Mouse (Mus musculus) spleen, postnatal 36 days (tissue): Measurements from ENCODE around the gene Tmprss7.
A peak's percentile ranks its signal among the peaks of the same experiment; 100 is the strongest.

ENCODE experiments used
- DNase-seq, 2 experiments: peaks; one replicate each; pipeline ENCODE4 v3.0.0; 2022; ENCODE audit warnings: low spot score in 2 of 2, mixed read lengths in 1 of 2

Gene Tmprss7

GRCm38 (mm10) chr16:45693558-45693957, at the start of gene Tmprss7:
Gene Tmprss7 (minus strand): TSS chr16:45693658.
- no peak for DNase-seq

- DNase-seq = peak; percentile 92 to 95
These were observed 49.4 kb upstream of the Tmprss7 start, which contains the start of gene Abhd10 for GRCm38 (mm10) chr16:45742615-45743476. Gene Abhd10 (minus strand): TSS chr16:45742955.

- DNase-seq = no peak
These were observed 44.4 kb upstream of the Tmprss7 start for GRCm38 (mm10) chr16:45737880-45738279.

- no peak for DNase-seq
These were observed 43.3 kb upstream of the Tmprss7 start for GRCm38 (mm10) chr16:45736724-45737123.

- DNase-seq = no peak
These were observed 35.7 kb upstream of the Tmprss7 start for GRCm38 (mm10) chr16:45729163-45729562.

- DNase-seq = no peak
These were observed 31.3 kb upstream of the Tmprss7 start for GRCm38 (mm10) chr16:45724742-45725102.

GRCm38 (mm10) chr16:45724061-45724741, 30.7 kb upstream of the Tmprss7 start, which contains the start of gene Tagln3:
Gene Tagln3 (minus strand): TSS chr16:45724608.
- no peak for DNase-seq

GRCm38 (mm10) chr16:45723172-45723901, 29.9 kb upstream of the Tmprss7 start:
- no peak for DNase-seq

GRCm38 (mm10) chr16:45722460-45722951, 29.0 kb upstream of the Tmprss7 start:
- DNase-seq = no peak

GRCm38 (mm10) chr16:45720022-45720630, 26.7 kb upstream of the Tmprss7 start:
- DNase-seq = no peak

GRCm38 (mm10) chr16:45718296-45718695, 24.8 kb upstream of the Tmprss7 start:
- no peak for DNase-seq

- DNase-seq = no peak
These were observed 21.2 kb upstream of the Tmprss7 start for GRCm38 (mm10) chr16:45714489-45715150.

- no peak for DNase-seq
These were observed 20.4 kb upstream of the Tmprss7 start for GRCm38 (mm10) chr16:45713878-45714277.

- no peak for DNase-seq
These were observed 19.8 kb upstream of the Tmprss7 start for GRCm38 (mm10) chr16:45713261-45713660.

GRCm38 (mm10) chr16:45711263-45711662, 17.8 kb upstream of the Tmprss7 start:
- DNase-seq = no peak

- no peak for DNase-seq
These were observed 5.8 kb upstream of the Tmprss7 start for GRCm38 (mm10) chr16:45699301-45699700.

- no peak for DNase-seq
These were observed 4.5 kb upstream of the Tmprss7 start for GRCm38 (mm10) chr16:45697996-45698395.

GRCm38 (mm10) chr16:45695445-45696160, 2.1 kb upstream of the Tmprss7 start:
- no peak for DNase-seq

- no peak for DNase-seq
These were observed 607 bp downstream of the Tmprss7 start for GRCm38 (mm10) chr16:45692851-45693250.

GRCm38 (mm10) chr16:45690178-45690577, 3.3 kb downstream of the Tmprss7 start:
- DNase-seq = no peak
